Mouse (Mus musculus) CH12.LX (cell line): ENCODE measurements around the gene Stom. TPM values are rescaled to one million over a fixed set of nuclear protein-coding genes. Genes with fewer than 3 reads are reported as not detected.

Experiments
- DNase-seq: peaks from one replicate; pipeline ENCODE4 v3.0.0-alpha.2; 2013; ENCODE audit errors: extremely low read depth
- H3K27ac ChIP-seq: 2 replicates; pipeline ENCODE4 v1.5.1; 2012; ENCODE audit warnings: low read depth, mild to moderate bottlenecking, control low read depth, moderate library complexity; ENCODE audit not compliant: insufficient read depth
- H3K27me3 ChIP-seq: replicated peaks from 2 replicates; pipeline ENCODE3; 2012; ENCODE audit warnings: inconsistent platforms
- H3K36me3 ChIP-seq, 2 experiments: replicated peaks in 1 of 2; 2 replicates each; pipeline versions ENCODE3 to v1.6.1; 2012; ENCODE audit warnings: inconsistent platforms in 1 of 2, low read length in 1 of 2, mild to moderate bottlenecking in 1 of 2, mixed read lengths in 1 of 2, moderate library complexity in 1 of 2; ENCODE audit not compliant: control insufficient read depth in 1 of 2, insufficient read depth in 1 of 2
- H3K4me1 ChIP-seq, 2 experiments: 2 replicates each; pipeline ENCODE4 v1.6.1; 2012; ENCODE audit warnings: inconsistent platforms in 1 of 2, moderate library complexity in 1 of 2; ENCODE audit not compliant: insufficient read depth in 2 of 2, control insufficient read depth in 1 of 2
- H3K4me2 ChIP-seq: 2 replicates; pipeline ENCODE4 v1.6.1; 2012; ENCODE audit warnings: low read depth, mild to moderate bottlenecking, control low read depth; ENCODE audit not compliant: poor library complexity, insufficient read depth, severe bottlenecking
- H3K4me3 ChIP-seq, 3 experiments: fragments of 150-350 bp in 1 of 3; sonication (generic) in 1 of 3; replicated peaks in 1 of 3; 2 replicates each; pipeline versions ENCODE3 to v1.5.1; 2011 to 2012; ENCODE audit warnings: low read depth in 2 of 3, low read length in 2 of 3, mild to moderate bottlenecking in 2 of 3, moderate library complexity in 2 of 3, control low read depth in 1 of 3, improper control_type of control experiment in 1 of 3, inconsistent platforms in 1 of 3, mixed read lengths in 1 of 3; ENCODE audit not compliant: poor library complexity in 1 of 3
- H3K79me2 ChIP-seq: replicated peaks from 2 replicates; pipeline ENCODE4 v1.6.1; 2012; ENCODE audit warnings: mild to moderate bottlenecking, moderate library complexity; ENCODE audit not compliant: control insufficient read depth, poor library complexity, insufficient read depth, severe bottlenecking; ENCODE audit errors: extremely low read depth
- H3K9ac ChIP-seq: 2 replicates; pipeline ENCODE4 v1.6.1; 2012; ENCODE audit warnings: low read depth, mild to moderate bottlenecking, control low read depth, moderate library complexity; ENCODE audit not compliant: insufficient read depth
- H3K9me3 ChIP-seq: replicated peaks from 2 replicates; pipeline ENCODE3; 2012; ENCODE audit warnings: low read length, inconsistent platforms, mixed read lengths
- CHD2 ChIP-seq: IDR thresholded peaks from 2 replicates; pipeline ENCODE4 v1.6.1; 2011; ENCODE audit warnings: low read length, improper control_type of control experiment
- CTCF ChIP-seq, 2 experiments: IDR thresholded peaks in 1 of 2; conservative IDR thresholded peaks in 1 of 2; 2 replicates each; pipeline ENCODE4 v1.5.1; 2011 to 2012; ENCODE audit warnings: low read depth in 2 of 2, low read length in 2 of 2, improper control_type of control experiment in 1 of 2, inconsistent platforms in 1 of 2, mild to moderate bottlenecking in 1 of 2, moderate library complexity in 1 of 2
- E2F4 ChIP-seq: IDR thresholded peaks from 2 replicates; pipeline ENCODE4 v1.6.1; 2011; ENCODE audit warnings: low read depth, low read length, improper control_type of control experiment; ENCODE audit not compliant: insufficient replicate concordance
- ELF1 ChIP-seq: IDR thresholded peaks from 2 replicates; pipeline ENCODE4 v1.6.1; 2014; ENCODE audit warnings: low read depth, mild to moderate bottlenecking, inconsistent platforms, low read length, improper control_type of control experiment
- HCFC1 ChIP-seq: IDR thresholded peaks from 2 replicates; pipeline ENCODE4 v1.6.1; 2012; ENCODE audit warnings: low read depth, mild to moderate bottlenecking, inconsistent platforms, low read length, improper control_type of control experiment
- IRF4 ChIP-seq: IDR thresholded peaks from 2 replicates; pipeline ENCODE4 v1.6.1; 2014; ENCODE audit warnings: low read depth, mild to moderate bottlenecking, inconsistent platforms, low read length, improper control_type of control experiment
- JUN ChIP-seq: IDR thresholded peaks from 2 replicates; pipeline ENCODE4 v1.6.1; 2011; ENCODE audit warnings: low read depth, mild to moderate bottlenecking, low read length, improper control_type of control experiment, moderate library complexity; ENCODE audit not compliant: insufficient read depth
- MAFK ChIP-seq: IDR thresholded peaks from 2 replicates; pipeline ENCODE4 v1.6.1; 2011; ENCODE audit warnings: low read length, improper control_type of control experiment; ENCODE audit not compliant: insufficient replicate concordance
- MAX ChIP-seq: IDR thresholded peaks from 2 replicates; pipeline ENCODE4 v1.6.1; 2011; ENCODE audit warnings: low read length, improper control_type of control experiment
- MYC ChIP-seq: IDR thresholded peaks from 2 replicates; pipeline ENCODE4 v1.6.1; 2011; ENCODE audit warnings: low read depth, mild to moderate bottlenecking, improper control_type of control experiment, low read length
- NRF1 ChIP-seq: IDR thresholded peaks from 2 replicates; pipeline ENCODE4 v1.6.1; 2014; ENCODE audit warnings: low read depth, mild to moderate bottlenecking, inconsistent platforms, low read length, improper control_type of control experiment, moderate library complexity
- POLR2A ChIP-seq: IDR thresholded peaks from 2 replicates; pipeline ENCODE4 v1.6.1; 2011; ENCODE audit warnings: low read depth, mild to moderate bottlenecking, improper control_type of control experiment, low read length
- RAD21 ChIP-seq: IDR thresholded peaks from 2 replicates; pipeline ENCODE4 v1.6.1; 2011; ENCODE audit warnings: low read depth, mild to moderate bottlenecking, low read length, improper control_type of control experiment, moderate library complexity
- RCOR1 ChIP-seq: conservative IDR thresholded peaks from 2 replicates; pipeline ENCODE4 v1.6.1; 2012; ENCODE audit warnings: low read depth, mild to moderate bottlenecking, inconsistent platforms, low read length, improper control_type of control experiment
- SIN3A ChIP-seq: IDR thresholded peaks from 2 replicates; pipeline ENCODE4 v1.6.1; 2012; ENCODE audit warnings: low read length, improper control_type of control experiment, inconsistent platforms
- SMC3 ChIP-seq: IDR thresholded peaks from 2 replicates; pipeline ENCODE4 v1.6.1; 2011; ENCODE audit warnings: low read depth, low read length, improper control_type of control experiment
- TBP ChIP-seq: conservative IDR thresholded peaks from 2 replicates; pipeline ENCODE4 v1.6.1; 2011; ENCODE audit warnings: low read depth, low read length, improper control_type of control experiment
- TCF12 ChIP-seq: IDR thresholded peaks from 2 replicates; pipeline ENCODE4 v1.6.1; 2014; ENCODE audit warnings: low read depth, mild to moderate bottlenecking, inconsistent platforms, low read length, improper control_type of control experiment
- ZMIZ1 ChIP-seq: IDR thresholded peaks from 2 replicates; pipeline ENCODE4 v1.6.1; 2012; ENCODE audit warnings: low read depth, mild to moderate bottlenecking, inconsistent platforms, low read length, improper control_type of control experiment
- ZNF384 ChIP-seq: IDR thresholded peaks from 2 replicates; pipeline ENCODE4 v1.6.1; 2012; ENCODE audit warnings: low read depth, low read length, improper control_type of control experiment, inconsistent platforms
- dilution Hi-C: fragments of 300-500 bp; cut with MboI; formaldehyde crosslinking; loops from 2 replicates; pipeline ENCODE4 v1.14.3; 2020; ENCODE audit warnings: low sequenced_read_pairs; ENCODE audit not compliant: extremely low pct_unique_long_range_greater_than_20kb, extremely low pct_ligation_motif_present
- in situ Hi-C: fragments of 300-500 bp; cut with MboI; formaldehyde crosslinking; loops from 3 replicates; pipeline ENCODE4 v1.14.3; 2019; ENCODE audit warnings: low sequenced_read_pairs, low pct_ligation_motif_present, low pct_unique_long_range_greater_than_20kb, mixed read lengths
- polyA plus RNA-seq: library from polyadenylated mRNA; unstranded; fragments of >175 nt; gene quantifications from 2 replicates; pipeline ENCODE4 v1.2.1, GENCODE M21; 2012; ENCODE audit warnings: low read depth; ENCODE audit not compliant: insufficient read length
- total RNA-seq, 2 experiments: library from RNA; depleted of rRNA; stranded (reverse); fragments of 300-350 nt in 1 of 2; fragments of >200 nt in 1 of 2; gene quantifications; 2 replicates each; pipeline ENCODE4 v1.2.3; 2012 to 2014

Stom gene
- total and polyA plus RNA-seq, 3 experiments, result 4.3 to 6.3 (median 5.8) TPM

GRCm38 (mm10) chr2:35278371-35279210 lies 58.2 kb downstream of the Stom start:
- Histone ChIP-seq H3K27ac (no peak overlapping the region), H3K4me3 (no peak overlapping the region), H3K4me2 (no peak overlapping the region), H3K4me1 (peaks cover 0 to 9% of the 10 kb centered on the region in 2 experiments; a peak in 2 of 4 replicates), H3K27me3 (no peaks in the 10 kb centered on the region), H3K79me2 (no peaks in the 10 kb centered on the region), H3K9ac (no peak overlapping the region), H3K36me3 (no peaks in the 10 kb centered on the region), H3K9me3 (no peaks in the 10 kb centered on the region)
- no peak for TF ChIP-seq TCF12
- TF ChIP-seq HCFC1, result no peak
- no peak for TF ChIP-seq E2F4
- no peak for TF ChIP-seq ELF1
- no peak for TF ChIP-seq POLR2A
- TF ChIP-seq RAD21, result no peak
- TF ChIP-seq SIN3A, result no peak
- no peak for TF ChIP-seq CHD2
- no peak for TF ChIP-seq MYC
- no peak for TF ChIP-seq MAX
- no peak for TF ChIP-seq ZMIZ1
- no peak for DNase-seq
- in situ Hi-C loops (loop anchor here (25.0 kb wide), 1 partner anchor 634 kb away; no protein-coding TSS in a partner anchor), dilution Hi-C loops (no loop called here)

- DNase-seq, result no peak
- no peaks in the 10 kb centered on the region for H3K27me3 ChIP-seq
- H3K36me3 ChIP-seq, result peaks cover 0 to 4% of the 10 kb centered on the region in 2 experiments
- no peaks in the 10 kb centered on the region for H3K9me3 ChIP-seq
- in situ Hi-C loops, result loop anchor here (25.0 kb wide), 1 partner anchor 635 kb away; no protein-coding TSS in a partner anchor
- H3K4me2 ChIP-seq, result no peak overlapping the region
- no peak for TF ChIP-seq TBP
- TF ChIP-seq JUN, result no peak
- no peak for TF ChIP-seq CTCF (conservative IDR thresholded peaks at IDR 0.05 in 1 of 2, IDR thresholded peaks at IDR 0.05 in 1 of 2; ENCODE audit: low read depth in 2 of 2, low read length in 2 of 2)
- no peak for TF ChIP-seq MAFK
- no peak for TF ChIP-seq RCOR1
- TF ChIP-seq SMC3, result no peak
- TF ChIP-seq IRF4, result no peak
- TF ChIP-seq MAX, result no peak
- TF ChIP-seq ELF1, result no peak
- TF ChIP-seq ZNF384, result no peak
- no peak for TF ChIP-seq NRF1
- H3K4me3 ChIP-seq, result no peak overlapping the region
- H3K27ac ChIP-seq, result no peak overlapping the region
- no peaks in the 10 kb centered on the region for H3K79me2 ChIP-seq
- dilution Hi-C loops, result no loop called here
- H3K4me1 ChIP-seq, result peaks cover 0 to 13% of the 10 kb centered on the region in 2 experiments; a peak in 2 of 4 replicates
- no peak overlapping the region for H3K9ac ChIP-seq
These were observed 59.1 kb downstream of the Stom start for GRCm38 (mm10) chr2:35277686-35278085.
